Mouse (Mus musculus) liver, embryonic 14.5 days (tissue): ENCODE results near the gene Serpine2.

ENCODE experiments used
- CTCF ChIP-seq: IDR thresholded peaks from 2 replicates; pipeline ENCODE4 v1.5.1; 2016; ENCODE audit warnings: antibody characterized with exemption, low read depth, control low read depth
- EP300 ChIP-seq: IDR thresholded peaks from 2 replicates; pipeline ENCODE4 v1.6.1; 2016; ENCODE audit warnings: antibody characterized with exemption, low read depth

- TF ChIP-seq CTCF (no peak), EP300 (no peak)
These were observed 58.0 kb downstream of the Serpine2 start for GRCm38 (mm10) chr1:79802858-79803427.
